Mouse (Mus musculus) embryonic facial prominence, embryonic 13.5 days (tissue): ENCODE measurements around the gene Gm45021. TPM values are rescaled to one million over a fixed set of nuclear protein-coding genes. Genes with fewer than 3 reads are reported as not detected.

Experiments used
- ATAC-seq: fragments of 200-750 bp; cut with Nextera tagmentation; 2 replicates; pipeline ENCODE4 v1.8.0; 2017; ENCODE audit warnings: low read depth; ENCODE audit not compliant: insufficient number of reproducible peaks, insufficient read depth, low FRiP score, low TSS enrichment
- H3K27ac ChIP-seq: fragments of 300-500 bp; sonication (generic); 2 replicates; pipeline ENCODE4 v1.5.1; 2015; ENCODE audit warnings: moderate library complexity, mild to moderate bottlenecking, inconsistent platforms
- H3K27me3 ChIP-seq: fragments of 300-500 bp; sonication (generic); 2 replicates; pipeline ENCODE4 v1.6.1; 2015; ENCODE audit warnings: mild to moderate bottlenecking, inconsistent platforms
- H3K36me3 ChIP-seq: fragments of 300-500 bp; sonication (generic); 2 replicates; pipeline ENCODE4 v1.6.1; 2015; ENCODE audit warnings: mild to moderate bottlenecking, inconsistent platforms
- H3K4me1 ChIP-seq: fragments of 300-500 bp; sonication (generic); 2 replicates; pipeline ENCODE4 v1.6.1; 2015; ENCODE audit warnings: inconsistent platforms
- H3K4me2 ChIP-seq: fragments of 300-500 bp; sonication (generic); 2 replicates; pipeline ENCODE4 v1.6.1; 2015; ENCODE audit warnings: moderate library complexity, mild to moderate bottlenecking, inconsistent platforms
- H3K4me3 ChIP-seq: fragments of 300-500 bp; sonication (generic); 2 replicates; pipeline ENCODE4 v1.5.1; 2015; ENCODE audit warnings: mild to moderate bottlenecking, inconsistent platforms
- H3K9ac ChIP-seq: fragments of 300-500 bp; sonication (generic); 2 replicates; pipeline ENCODE4 v1.6.1; 2015; ENCODE audit warnings: mild to moderate bottlenecking, inconsistent platforms
- H3K9me3 ChIP-seq: fragments of 300-500 bp; sonication (generic); 2 replicates; pipeline ENCODE4 v1.6.1; 2016; ENCODE audit warnings: inconsistent platforms
- WGBS: fragments of 180-500 bp; shearing (Covaris S2); methylation state at CpG from one replicate; pipeline ENCODE4 v1.1.7; 2015; ENCODE audit warnings: mixed read lengths; 5-methylcytosine and 5-hydroxymethylcytosine counted together
- polyA plus RNA-seq: library from polyadenylated mRNA; unstranded; fragments of >200 nt; fragmentation: Nextera tagmentation; extraction: Ambion mirVana; gene quantifications from 2 replicates; pipeline ENCODE4 v1.2.1, GENCODE M21; 2015

Gene Gm45021
- polyA plus RNA-seq, 1 experiment from 2014 or later: not detected

- Histone ChIP-seq H3K9me3 (peaks cover 5% of the 10 kb centered on the region; the same call in 1 of the 2 replicates), H3K9ac (no peak overlapping the region), H3K4me3 (no peak overlapping the region), H3K27ac (no peak overlapping the region), H3K4me2 (no peak overlapping the region), H3K36me3 (peaks cover 7% of the 10 kb centered on the region), H3K27me3 (no peaks in the 10 kb centered on the region), H3K4me1 (peaks cover 9% of the 10 kb centered on the region; the same call in 1 of the 2 replicates)
- 39% methylated on average over 10 of the region's 10 CpGs for WGBS
- ATAC-seq: no peak
Measured at GRCm38 (mm10) chr6:48573280-48573679, 16.1 kb upstream of the Gm45021 start.

- no peak overlapping the region for H3K4me2 ChIP-seq
- H3K27ac ChIP-seq: no peak overlapping the region
- H3K9ac ChIP-seq: no peak overlapping the region
- H3K27me3 ChIP-seq: no peaks in the 10 kb centered on the region
- ATAC-seq: no peak
- H3K4me1 ChIP-seq: 0 out of 2 replicates have a peak, but pooled peaks cover 4% of the 10 kb centered on the region
- peaks cover 5% of the 10 kb centered on the region; the same call in 1 of the 2 replicates for H3K9me3 ChIP-seq
- peaks cover 7% of the 10 kb centered on the region; the same call in 1 of the 2 replicates for H3K36me3 ChIP-seq
- 68% methylated on average over 3 of the region's 3 CpGs for WGBS
- H3K4me3 ChIP-seq: no peak overlapping the region
Measured at GRCm38 (mm10) chr6:48573981-48574380, 15.4 kb upstream of the Gm45021 start.

DNA sequence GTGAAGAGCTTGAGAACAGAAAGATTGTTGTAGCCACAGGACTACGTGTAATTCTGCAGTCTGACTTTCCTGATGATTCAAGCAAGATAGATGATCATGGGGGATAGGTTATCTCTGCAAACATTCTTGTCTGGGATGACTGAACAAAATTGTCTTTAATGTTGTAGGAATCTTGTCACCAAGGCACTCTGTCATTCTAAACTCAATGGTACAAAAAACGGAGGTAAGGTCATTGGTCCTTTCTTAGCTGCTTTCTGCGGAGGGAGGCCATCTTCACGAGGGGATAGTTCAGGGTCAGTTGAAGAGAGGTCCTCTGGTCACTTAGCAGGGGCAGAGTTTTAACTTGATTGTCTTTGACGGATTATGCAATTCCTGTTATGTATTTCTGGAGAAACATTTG lies 10.7 kb upstream of the Gm45021 start:
- H3K9me3 ChIP-seq: no peaks in the 10 kb centered on the region
- peak overlapping the region; percentile 16; the same call in 1 of the 2 replicates for H3K27ac ChIP-seq
- 65% methylated on average over 5 of the region's 5 CpGs for whole genome bisulfite sequencing

GRCm38 (mm10) chr6:48579215-48579648 lies 10.2 kb upstream of the Gm45021 start:
- Histone ChIP-seq H3K4me2 (peak overlapping the region; percentile 21; the same call in 1 of the 2 replicates), H3K27ac (peak overlapping the region; percentile 16; the same call in 1 of the 2 replicates), H3K9me3 (no peaks in the 10 kb centered on the region), H3K4me1 (0 out of 2 replicates have a peak, but pooled peaks cover 4% of the 10 kb centered on the region), H3K36me3 (no peaks in the 10 kb centered on the region), H3K9ac (no peak overlapping the region), H3K27me3 (no peaks in the 10 kb centered on the region), H3K4me3 (no peak overlapping the region)
- 21% methylated on average over 5 of the region's 5 CpGs for WGBS
- ATAC-seq: no peak

More for the DNA sequence above, 10.7 kb upstream of the Gm45021 start:
- Histone ChIP-seq H3K36me3 (no peaks in the 10 kb centered on the region), H3K4me3 (no peak overlapping the region), H3K4me2 (no peak overlapping the region), H3K27me3 (no peaks in the 10 kb centered on the region), H3K4me1 (0 out of 2 replicates have a peak, but pooled peaks cover 4% of the 10 kb centered on the region), H3K9ac (no peak overlapping the region)
- ATAC-seq: no peak

DNA sequence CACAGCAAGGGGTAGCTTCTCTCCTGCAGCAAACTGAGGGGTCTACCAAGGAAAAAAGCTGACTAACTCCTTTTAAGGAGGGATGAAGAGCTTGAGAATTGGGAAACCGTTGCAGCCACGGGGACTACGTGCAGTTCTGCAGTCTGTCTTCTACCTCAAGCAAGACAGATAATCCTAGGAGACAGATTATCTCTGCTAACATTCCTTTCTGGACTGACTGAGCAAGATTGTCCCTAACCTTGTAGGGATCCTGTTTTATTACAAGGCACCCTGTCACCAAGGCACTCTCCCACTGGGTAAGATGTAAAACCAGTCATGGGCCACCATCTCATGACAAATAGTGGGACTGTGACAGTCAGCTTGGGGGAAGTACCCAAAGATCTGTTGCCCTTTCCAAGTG lies 8.2 kb upstream of the Gm45021 start:
- Histone ChIP-seq H3K4me1 (0 out of 2 replicates have a peak, but pooled peaks cover 4% of the 10 kb centered on the region), H3K36me3 (no peaks in the 10 kb centered on the region), H3K4me2 (no peak overlapping the region), H3K27me3 (no peaks in the 10 kb centered on the region), H3K4me3 (no peak overlapping the region), H3K9me3 (no peaks in the 10 kb centered on the region), H3K9ac (no peak overlapping the region), H3K27ac (no peak overlapping the region)
- no peak for ATAC-seq
- 52% methylated on average over 3 of the region's 3 CpGs for WGBS

- H3K27me3 ChIP-seq: no peaks in the 10 kb centered on the region
- 69% methylated on average over 3 of the region's 3 CpGs for whole genome bisulfite sequencing
- no peak for ATAC-seq
- no peak overlapping the region for H3K9ac ChIP-seq
- H3K4me1 ChIP-seq: 0 out of 2 replicates have a peak, but pooled peaks cover 4% of the 10 kb centered on the region
- H3K4me2 ChIP-seq: no peak overlapping the region
- H3K36me3 ChIP-seq: no peaks in the 10 kb centered on the region
- H3K4me3 ChIP-seq: no peak overlapping the region
- H3K27ac ChIP-seq: no peak overlapping the region
- no peaks in the 10 kb centered on the region for H3K9me3 ChIP-seq
Measured at GRCm38 (mm10) chr6:48582037-48582436, 7.4 kb upstream of the Gm45021 start.

GRCm38 (mm10) chr6:48591221-48591845 lies 1.9 kb downstream of the Gm45021 start:
- no peak overlapping the region for H3K9ac ChIP-seq
- 89% methylated on average over 3 of the region's 3 CpGs for WGBS
- H3K4me1 ChIP-seq: peaks cover 23% of the 10 kb centered on the region
- H3K4me2 ChIP-seq: no peak overlapping the region
- peaks cover 13% of the 10 kb centered on the region for H3K36me3 ChIP-seq
- H3K9me3 ChIP-seq: peaks cover 3% of the 10 kb centered on the region
- H3K27ac ChIP-seq: no peak overlapping the region
- H3K27me3 ChIP-seq: no peaks in the 10 kb centered on the region
- ATAC-seq: no peak
- H3K4me3 ChIP-seq: no peak overlapping the region

DNA sequence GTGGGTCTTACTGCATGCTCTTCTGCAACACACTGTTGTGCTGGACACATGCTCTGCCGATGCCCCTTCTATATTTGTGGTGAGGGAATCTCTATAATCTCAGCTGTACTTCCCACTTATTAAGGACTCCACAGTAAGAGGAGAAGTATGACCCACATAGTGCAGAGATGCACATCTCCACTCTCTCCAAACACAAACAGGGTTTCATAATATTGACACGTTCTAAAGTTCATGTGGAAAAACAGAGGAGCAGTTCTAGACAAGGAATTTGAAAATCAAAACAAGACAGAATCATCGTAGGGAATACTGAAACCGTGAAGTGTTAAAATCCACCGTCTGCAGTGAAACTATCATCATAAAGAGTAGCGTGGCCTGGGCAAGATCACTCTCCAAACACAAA lies 2.5 kb downstream of the Gm45021 start:
- Histone ChIP-seq H3K9me3 (peaks cover 9% of the 10 kb centered on the region), H3K36me3 (peaks cover 18% of the 10 kb centered on the region), H3K4me1 (peaks cover 23% of the 10 kb centered on the region), H3K9ac (no peak overlapping the region), H3K27ac (no peak overlapping the region), H3K4me2 (no peak overlapping the region), H3K4me3 (no peak overlapping the region), H3K27me3 (no peaks in the 10 kb centered on the region)
- 82% methylated on average over 6 of the region's 6 CpGs for WGBS
- ATAC-seq: no peak

DNA sequence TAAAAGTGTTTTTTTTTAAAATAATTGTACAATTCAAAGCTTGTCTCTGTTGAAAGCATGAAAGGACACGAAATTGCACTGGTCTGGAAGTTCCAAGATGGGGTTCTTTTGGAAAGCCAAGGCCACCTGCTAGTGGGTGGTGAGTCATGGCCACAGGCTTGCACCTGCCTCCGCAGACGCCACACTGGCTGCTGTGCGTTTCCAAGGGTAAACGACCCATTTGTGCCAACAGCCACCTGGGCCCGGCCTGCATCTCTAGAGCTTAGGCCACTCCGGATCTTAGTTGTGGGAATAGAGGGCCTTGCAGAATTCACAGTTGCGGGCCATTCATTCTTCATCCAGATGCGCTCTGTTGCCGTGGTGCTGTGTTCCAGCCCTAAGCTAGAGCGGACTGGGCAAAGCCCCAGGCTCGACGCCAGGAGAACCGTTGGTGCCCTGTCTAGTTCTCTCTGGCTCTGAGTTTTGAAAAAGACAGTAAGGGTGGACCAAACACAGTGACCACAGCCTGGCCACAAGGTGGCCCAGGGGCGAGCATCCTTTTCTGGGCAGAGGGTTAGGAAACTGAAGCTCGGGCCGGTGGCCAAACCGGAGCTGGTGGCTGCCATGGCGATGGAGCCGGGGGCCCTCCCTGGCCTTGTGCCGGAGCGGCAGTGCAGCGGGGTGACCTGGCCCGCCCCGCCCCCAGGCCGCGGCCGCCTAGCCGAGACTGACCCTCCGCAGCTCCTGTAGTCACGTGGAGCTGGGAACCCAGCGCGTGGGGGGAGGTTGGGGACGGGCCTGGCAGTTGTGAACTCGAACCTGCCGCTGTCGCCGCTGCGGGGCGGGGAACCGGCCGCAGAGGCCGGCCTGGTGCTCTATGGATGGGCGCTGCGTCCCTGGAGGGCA lies 4.0 kb downstream of the Gm45021 start, which contains the start of the genes Repin1 and Gm44965:
Gene Repin1, plus strand, starts transcription at position 726 of the 885 bp plus-strand sequence.
Gene Gm44965, plus strand, starts transcription at position 784 of the 885 bp plus-strand sequence.
- Histone ChIP-seq H3K4me2 (peak within 1 kb of the TSS; percentile 81), H3K9me3 (peaks cover 23% of the 10 kb centered on the region), H3K36me3 (peaks cover 33% of the 10 kb centered on the region), H3K4me3 (peak within 1 kb of the TSS; percentile 80), H3K9ac (peak within 1 kb of the TSS; percentile 88), H3K27ac (peak within 1 kb of the TSS; percentile 73), H3K27me3 (no peaks in the 10 kb centered on the region), H3K4me1 (peaks cover 23% of the 10 kb centered on the region)
- ATAC-seq: peak; percentile 83
- 5% methylated on average over 45 of the region's 45 CpGs for WGBS

DNA sequence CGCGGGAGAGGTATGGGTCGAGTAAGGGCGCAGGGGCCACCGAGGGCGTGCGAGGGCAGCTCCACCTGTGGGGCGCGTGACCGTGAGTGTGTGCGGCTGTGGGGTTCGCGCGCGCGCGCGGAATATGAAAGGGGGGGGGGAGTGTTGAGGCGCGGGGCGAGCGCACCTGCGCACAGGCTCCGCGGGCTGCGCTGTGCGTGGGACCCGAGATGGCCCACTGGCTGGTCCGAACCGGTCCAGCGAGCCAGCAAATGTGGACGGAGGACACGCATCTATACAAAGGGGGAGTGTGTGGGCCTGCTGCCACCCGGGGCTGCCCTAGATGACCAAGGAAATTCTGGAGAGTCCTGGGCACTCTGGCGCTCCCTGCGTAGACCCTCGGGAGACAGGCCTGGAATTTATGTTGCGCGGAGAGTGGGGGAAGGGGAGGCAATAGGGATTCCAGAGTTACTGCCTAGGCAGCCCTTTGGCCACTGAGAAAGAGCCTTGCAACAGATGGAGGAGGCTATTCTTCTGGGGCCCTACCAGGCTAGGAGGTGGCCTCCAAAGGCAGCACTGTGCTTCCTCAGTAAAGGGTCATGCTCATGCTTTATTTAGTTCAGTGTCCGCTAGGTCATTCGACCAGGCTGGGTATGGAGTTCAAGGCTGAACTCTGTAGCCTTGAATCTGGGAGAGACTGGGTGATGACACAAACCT lies 4.8 kb downstream of the Gm45021 start:
- Histone ChIP-seq H3K27me3 (no peaks in the 10 kb centered on the region), H3K4me2 (peak overlapping the region; percentile 81), H3K4me3 (peak overlapping the region; percentile 80), H3K4me1 (peaks cover 19% of the 10 kb centered on the region), H3K9ac (peak overlapping the region; percentile 88), H3K9me3 (peaks cover 23% of the 10 kb centered on the region), H3K27ac (peak overlapping the region; percentile 73), H3K36me3 (peaks cover 41% of the 10 kb centered on the region)
- WGBS: 1% methylated on average over 40 of the region's 41 CpGs
- ATAC-seq: peak; percentile 23

DNA sequence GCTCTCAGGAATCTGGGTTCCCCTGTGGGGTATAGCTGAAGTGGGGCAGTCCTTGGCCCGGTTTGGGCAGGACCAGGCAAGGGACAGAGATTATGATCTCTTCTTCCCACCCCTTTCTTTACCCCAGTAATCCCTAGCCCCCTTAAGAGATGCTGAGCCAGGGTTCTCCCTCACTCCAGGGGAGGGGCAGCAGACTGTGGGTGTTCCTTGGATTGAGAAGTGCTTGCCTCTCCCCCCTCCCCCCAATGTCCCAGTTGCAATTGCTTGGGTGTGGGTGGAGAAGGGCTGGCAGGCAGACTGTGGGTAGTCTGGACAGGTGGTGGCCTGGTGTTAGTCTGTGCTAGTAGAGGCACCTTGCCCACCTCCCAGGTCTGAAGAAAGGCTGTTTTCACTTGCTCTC lies 5.9 kb downstream of the Gm45021 start:
- Histone ChIP-seq H3K9me3 (peaks cover 23% of the 10 kb centered on the region), H3K4me1 (peaks cover 16% of the 10 kb centered on the region), H3K4me2 (peak overlapping the region; percentile 81), H3K36me3 (peaks cover 52% of the 10 kb centered on the region), H3K27me3 (no peaks in the 10 kb centered on the region), H3K27ac (no peak overlapping the region), H3K9ac (0 out of 2 replicates have a peak overlapping the region, but pooled peaks have one; percentile 88), H3K4me3 (peak overlapping the region; percentile 80; the same call in 1 of the 2 replicates)
- ATAC-seq: no peak
- WGBS: 65% methylated on average over 1 of the region's 1 CpGs
